Mouse (Mus musculus) monocyte, adult 2 months (primary cell): ENCODE results near the gene B9d2.

Source experiments
- DNase-seq, 2 experiments: peaks; one replicate each; pipeline ENCODE4 v3.0.0; 2022; ENCODE audit warnings: low spot score in 2 of 2, low read depth in 1 of 2

The B9d2 gene

DNA sequence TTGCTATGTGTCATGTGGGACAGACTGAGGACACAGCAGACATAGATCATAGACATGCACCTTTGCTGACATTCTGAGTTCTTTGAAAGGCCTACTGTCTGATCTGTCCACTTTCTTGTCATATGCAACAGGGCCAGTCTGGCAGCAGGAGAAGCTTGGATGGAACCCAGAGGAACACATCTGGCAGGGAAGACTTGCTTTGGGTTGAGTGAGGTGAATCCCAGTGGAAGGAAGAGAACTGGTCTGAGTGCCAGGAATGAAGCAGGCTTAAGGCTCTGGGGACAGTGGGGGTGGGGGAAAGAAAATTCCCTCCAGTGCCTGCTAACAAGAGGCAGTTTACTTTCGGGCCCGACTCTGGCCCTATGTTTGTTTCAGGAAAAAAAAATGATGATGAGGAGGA, 49.3 kb downstream of the B9d2 start:
- no peak for DNase-seq

DNA sequence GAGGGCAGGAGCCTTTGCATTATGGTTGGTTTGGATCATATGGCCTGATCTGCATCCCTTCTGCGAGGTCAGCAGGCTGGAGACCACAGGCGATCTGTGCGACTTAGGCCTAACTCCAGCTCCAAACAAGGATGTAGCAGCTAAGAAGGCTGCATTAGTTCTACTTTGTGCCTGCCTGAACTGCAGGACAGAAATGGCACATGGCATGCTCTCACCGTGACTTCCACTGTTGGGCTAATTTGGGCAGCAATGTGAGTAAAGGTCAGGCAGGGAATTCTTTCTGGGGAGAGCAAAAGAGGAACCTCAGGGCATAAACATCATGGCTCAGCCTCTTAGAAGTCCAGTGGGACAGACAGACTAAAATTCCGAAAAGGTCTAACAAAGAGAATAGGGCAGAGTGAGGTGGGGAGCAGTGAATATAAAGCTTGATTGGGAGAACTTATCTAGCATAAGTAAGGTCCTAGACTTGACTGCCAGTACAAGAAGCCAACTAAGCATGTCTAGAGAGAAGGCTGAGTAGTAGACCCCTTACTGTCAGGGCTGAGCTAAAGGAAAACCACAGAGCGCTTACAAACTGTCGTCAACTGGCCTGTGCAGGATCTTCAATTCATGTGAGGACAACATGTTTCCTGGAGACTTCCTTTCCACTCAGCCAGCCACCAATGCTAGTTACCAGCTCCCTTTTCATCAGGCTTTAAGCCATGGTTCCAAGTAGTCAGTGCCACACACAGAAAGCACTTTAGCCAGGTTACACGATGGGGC, 50.9 kb downstream of the B9d2 start:
- no peak for DNase-seq

DNA sequence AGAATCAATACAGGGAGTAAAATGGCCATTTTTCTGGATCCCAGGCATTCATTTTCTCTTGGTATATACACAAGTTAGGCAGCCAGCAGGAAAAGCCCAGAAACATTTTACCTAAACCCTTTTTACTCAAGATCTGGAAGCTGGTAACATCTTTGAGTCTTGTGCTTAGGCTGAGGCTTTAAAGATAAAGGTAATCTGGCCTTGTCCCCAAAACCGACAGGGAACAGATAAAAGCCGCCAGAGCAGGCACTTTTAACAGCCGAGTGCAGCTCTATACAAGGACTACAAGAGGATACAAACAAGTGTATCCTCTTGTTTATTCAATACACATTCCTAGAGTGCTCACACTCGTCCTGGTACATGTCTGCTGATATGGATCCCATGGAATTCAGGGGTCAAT, 54.4 kb downstream of the B9d2 start:
- DNase-seq, result no peak
